Mouse (Mus musculus): ENCODE measurements around the gene Bcl9l. TPM values are rescaled to one million over a fixed set of nuclear protein-coding genes. Genes with fewer than 3 reads are reported as not detected.
"Not testable (repeated sequence)": the region's sequence is repeated elsewhere in the genome, so short reads cannot be mapped to it uniquely, and the experiment has no call there.

The Bcl9l gene
- 11.3 and 12.4 TPM in 2 replicates for polyA plus RNA-seq (2015; fragmentation: Nextera tagmentation; extraction: Ambion mirVana)

DNA sequence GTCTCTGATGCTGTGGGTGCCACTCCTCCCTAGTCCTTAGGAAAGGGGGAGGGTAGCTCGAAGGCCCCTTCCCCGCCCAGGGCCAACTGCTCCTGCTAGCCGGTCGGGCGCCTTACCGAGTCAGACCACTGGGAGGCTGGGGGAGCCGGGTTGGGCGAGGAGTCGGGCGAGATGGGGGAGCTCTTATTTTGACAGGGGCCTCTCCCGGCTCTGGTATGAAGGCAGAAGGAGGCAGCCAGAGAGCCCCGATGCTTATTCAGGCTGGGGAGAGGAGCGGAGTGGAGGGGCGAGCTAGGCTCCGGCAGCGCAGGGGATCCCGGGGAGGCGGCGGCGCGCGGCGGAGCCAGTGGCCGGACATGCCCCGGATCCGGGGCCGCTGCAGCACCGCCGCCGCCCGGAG lies at the start of gene Bcl9l:
Bcl9l (plus strand) TSS at position 274 of the 400 bp plus-strand sequence.
- no peaks in the 10 kb centered on the region for H3K36me3 ChIP-seq (ENCODE audit: insufficient read depth, low read length)
- no peaks in the 10 kb centered on the region for H3K9me3 ChIP-seq (ENCODE audit: low read length)
- H3K27me3 ChIP-seq (ENCODE audit: insufficient read depth, low read length): no peaks in the 10 kb centered on the region
- peak within 1 kb of the TSS; percentile 82 for H3K4me2 ChIP-seq (replicated peaks; ENCODE audit: low read depth, low read length)
- peak within 1 kb of the TSS; percentile 97 for H3K9ac ChIP-seq (replicated peaks; ENCODE audit: low read length)
- peaks cover 61% of the 10 kb centered on the region for H3K4me1 ChIP-seq (ENCODE audit: insufficient read depth, low read length)
- H3K4me3 ChIP-seq (ENCODE audit: low read length): peak within 1 kb of the TSS; percentile 92
- peak within 1 kb of the TSS; percentile 94 for H3K27ac ChIP-seq (ENCODE audit: low read length)
- peak; percentile 52 for ATAC-seq (ENCODE audit: low FRiP score, low TSS enrichment)
- WGBS: 0% methylated on average over 30 of the region's 31 CpGs

DNA sequence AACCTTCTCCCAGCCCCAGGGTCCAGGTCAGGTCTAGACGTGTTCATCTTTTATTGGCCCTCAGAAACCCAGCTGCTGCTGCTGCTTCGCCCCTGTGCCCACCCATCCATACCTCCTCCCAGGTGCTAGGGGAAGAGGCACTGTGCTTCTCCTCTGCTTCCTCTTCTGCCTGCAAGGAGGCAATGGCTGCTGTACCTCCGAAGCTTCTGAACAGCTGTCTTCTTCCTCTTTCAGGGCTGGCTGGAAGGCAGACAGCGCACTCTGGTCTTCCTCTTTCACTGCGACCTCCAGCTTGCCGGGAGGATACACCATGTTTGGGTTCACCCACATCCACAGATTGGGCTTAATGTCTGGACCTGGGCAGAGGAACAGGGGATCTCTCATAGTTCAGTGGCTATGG lies 46.9 kb upstream of the Bcl9l start:
- Histone ChIP-seq H3K27ac (ENCODE audit: low read length) (no peak overlapping the region), H3K9ac (replicated peaks; ENCODE audit: low read length) (peak overlapping the region; percentile 16; the same call in 1 of the 2 replicates), H3K4me3 (ENCODE audit: low read length) (no peak overlapping the region), H3K4me2 (replicated peaks; ENCODE audit: low read depth, low read length) (no peak overlapping the region), H3K4me1 (ENCODE audit: insufficient read depth, low read length) (no peaks in the 10 kb centered on the region), H3K27me3 (ENCODE audit: insufficient read depth, low read length) (no peaks in the 10 kb centered on the region), H3K9me3 (ENCODE audit: low read length) (no peaks in the 10 kb centered on the region), H3K36me3 (ENCODE audit: insufficient read depth, low read length) (no peaks in the 10 kb centered on the region)
- ATAC-seq (ENCODE audit: low FRiP score, low TSS enrichment): no peak
- WGBS: 73% methylated on average over 6 of the region's 6 CpGs

DNA sequence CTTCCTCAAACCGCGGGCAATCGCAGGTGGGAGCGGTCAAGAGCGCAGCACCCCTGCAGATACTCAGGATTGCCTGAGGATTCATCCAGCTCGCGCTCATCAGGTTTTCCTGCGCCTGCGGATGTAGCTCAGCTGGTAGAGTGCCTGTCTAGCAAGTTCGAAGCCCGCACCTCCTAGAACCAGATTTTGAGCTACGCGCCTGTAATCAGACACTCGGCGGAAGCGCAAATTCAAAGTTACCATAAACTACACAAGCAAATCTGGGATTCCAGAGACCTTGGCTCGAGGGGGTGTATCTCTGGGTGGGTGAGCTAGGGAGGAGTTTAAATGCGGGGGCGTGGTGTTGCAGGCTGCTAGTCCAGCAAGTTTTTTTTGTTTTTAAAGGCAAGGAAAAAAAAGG lies 41.7 kb upstream of the Bcl9l start, which contains the start of gene Foxr1:
Foxr1 (minus strand) TSS at position 176 of the 400 bp plus-strand sequence.
- Histone ChIP-seq H3K27me3 (ENCODE audit: insufficient read depth, low read length) (no peaks in the 10 kb centered on the region), H3K36me3 (ENCODE audit: insufficient read depth, low read length) (no peaks in the 10 kb centered on the region), H3K9ac (replicated peaks; ENCODE audit: low read length) (no peak within 1 kb of the TSS), H3K4me1 (ENCODE audit: insufficient read depth, low read length) (no peaks in the 10 kb centered on the region), H3K4me2 (replicated peaks; ENCODE audit: low read depth, low read length) (no peak within 1 kb of the TSS), H3K4me3 (ENCODE audit: low read length) (no peak within 1 kb of the TSS), H3K27ac (ENCODE audit: low read length) (no peak within 1 kb of the TSS), H3K9me3 (ENCODE audit: low read length) (no peaks in the 10 kb centered on the region)
- WGBS: 76% methylated on average over 19 of the region's 19 CpGs
- no peak for ATAC-seq (ENCODE audit: low FRiP score, low TSS enrichment)

DNA sequence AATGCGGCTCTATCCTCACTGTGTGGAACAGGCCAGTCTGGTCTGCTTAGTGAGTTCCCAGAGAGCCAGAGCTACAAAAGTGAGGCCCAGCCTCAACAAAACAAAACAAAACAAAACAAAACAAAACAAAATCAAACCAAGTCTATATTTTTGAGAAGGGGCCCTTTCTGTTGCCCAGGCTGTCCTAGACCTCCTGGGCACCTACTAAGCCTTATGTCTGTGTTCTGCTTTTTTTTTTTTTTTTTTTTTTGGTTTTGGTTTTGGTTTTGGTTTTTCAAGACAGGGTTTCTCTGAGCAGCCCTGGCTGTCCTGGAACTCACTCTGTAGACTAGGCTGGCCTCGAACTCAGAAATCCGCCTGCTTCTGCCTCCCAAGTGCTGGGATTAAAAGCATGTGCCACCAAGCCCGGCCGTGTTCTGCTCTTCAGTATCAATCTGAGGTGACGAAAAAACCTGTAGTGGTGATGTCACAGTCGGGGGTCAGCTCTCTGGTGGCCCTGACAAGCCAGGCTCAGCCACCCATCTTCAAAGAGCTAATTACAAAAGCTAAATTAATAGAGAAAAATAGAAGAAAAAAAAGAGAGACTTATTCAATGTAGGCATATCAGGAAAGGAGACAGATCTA lies 38.1 kb upstream of the Bcl9l start:
- not testable (repeated sequence) for H3K4me1 ChIP-seq (ENCODE audit: insufficient read depth, low read length); H3K9ac ChIP-seq (replicated peaks; ENCODE audit: low read length); ATAC-seq (ENCODE audit: low FRiP score, low TSS enrichment); H3K27ac ChIP-seq (ENCODE audit: low read length); H3K9me3 ChIP-seq (ENCODE audit: low read length); H3K36me3 ChIP-seq (ENCODE audit: insufficient read depth, low read length); H3K27me3 ChIP-seq (ENCODE audit: insufficient read depth, low read length); H3K4me2 ChIP-seq (replicated peaks; ENCODE audit: low read depth, low read length); H3K4me3 ChIP-seq (ENCODE audit: low read length)
- WGBS: 85% methylated on average over 7 of the region's 7 CpGs

DNA sequence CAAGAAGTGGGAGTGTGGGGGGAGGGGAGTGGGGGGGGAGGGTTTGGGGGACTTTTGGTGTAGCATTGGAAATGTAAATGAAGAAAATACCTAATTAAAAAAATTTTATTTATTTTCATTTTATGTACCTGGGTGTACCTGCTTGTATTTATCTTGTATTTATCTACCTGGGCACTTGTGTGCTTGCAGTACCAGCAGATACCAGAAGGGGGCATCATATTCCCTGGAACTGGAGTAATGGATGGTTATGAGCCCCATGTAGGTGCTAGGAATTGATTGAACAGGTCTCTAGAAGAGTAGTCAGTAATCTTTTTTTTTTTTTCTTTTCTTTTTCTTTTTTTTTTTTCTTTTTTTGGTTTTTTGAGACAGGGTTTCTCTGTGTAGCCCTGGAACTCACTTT lies 32.2 kb upstream of the Bcl9l start:
- Histone ChIP-seq H3K4me2 (replicated peaks; ENCODE audit: low read depth, low read length) (no peak overlapping the region), H3K4me1 (ENCODE audit: insufficient read depth, low read length) (no peaks in the 10 kb centered on the region)
- ATAC-seq (ENCODE audit: low FRiP score, low TSS enrichment): no peak

DNA sequence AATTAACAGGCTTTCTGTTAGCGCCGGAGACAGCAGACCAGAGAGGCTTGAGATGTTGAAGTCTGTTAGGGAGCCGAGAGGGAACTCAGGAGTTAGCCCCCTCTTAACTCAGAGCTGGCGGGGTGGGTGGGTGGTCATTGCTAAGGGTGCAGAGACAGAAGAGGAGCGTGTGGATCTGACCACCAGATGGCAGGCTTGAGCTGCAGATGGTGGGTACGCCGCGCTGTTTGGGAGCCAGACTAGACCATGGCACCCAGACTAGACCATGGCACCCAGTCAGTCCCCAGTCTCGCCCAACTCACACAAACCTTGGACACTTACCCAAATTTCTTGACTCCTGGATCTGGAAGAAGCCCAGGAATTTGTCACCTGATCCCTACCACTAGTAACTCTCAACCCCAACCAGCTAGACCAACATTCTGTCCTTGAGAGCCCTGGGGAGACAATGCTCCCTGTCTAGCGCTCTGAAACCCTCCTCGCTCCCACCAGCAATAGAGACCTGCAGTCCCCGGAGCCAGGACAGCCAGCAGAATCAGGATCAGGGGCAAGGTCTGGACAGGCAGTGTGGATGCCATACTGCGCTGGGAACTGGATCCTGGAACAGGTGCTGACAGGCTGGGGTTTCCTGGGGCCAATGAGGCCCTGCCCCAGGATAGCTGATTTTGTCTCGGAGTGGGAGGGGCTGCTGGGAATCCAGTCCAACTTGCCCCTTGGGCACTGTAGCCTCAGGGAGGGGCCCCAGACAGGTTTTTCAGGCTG lies 28.3 kb upstream of the Bcl9l start:
- WGBS: 6% methylated on average over 14 of the region's 14 CpGs
- Histone ChIP-seq H3K27me3 (ENCODE audit: insufficient read depth, low read length) (peaks cover 12% of the 10 kb centered on the region; the same call in 1 of the 2 replicates), H3K9ac (replicated peaks; ENCODE audit: low read length) (0 out of 2 replicates have a peak overlapping the region, but pooled peaks have one; percentile 20), H3K27ac (ENCODE audit: low read length) (no peak overlapping the region), H3K4me3 (ENCODE audit: low read length) (no peak overlapping the region; the same call in 1 of the 2 replicates), H3K36me3 (ENCODE audit: insufficient read depth, low read length) (no peaks in the 10 kb centered on the region), H3K4me1 (ENCODE audit: insufficient read depth, low read length) (0 out of 2 replicates have a peak, but pooled peaks cover 2% of the 10 kb centered on the region), H3K9me3 (ENCODE audit: low read length) (no peaks in the 10 kb centered on the region), H3K4me2 (replicated peaks; ENCODE audit: low read depth, low read length) (peak overlapping the region; percentile 37)
- peak; percentile 91 for ATAC-seq (ENCODE audit: low FRiP score, low TSS enrichment)

More for the DNA sequence above, 32.2 kb upstream of the Bcl9l start:
- H3K4me3 ChIP-seq (ENCODE audit: low read length): no peak overlapping the region
- no peaks in the 10 kb centered on the region for H3K9me3 ChIP-seq (ENCODE audit: low read length)
- no peaks in the 10 kb centered on the region for H3K36me3 ChIP-seq (ENCODE audit: insufficient read depth, low read length)
- H3K27ac ChIP-seq (ENCODE audit: low read length): no peak overlapping the region
- no peak overlapping the region for H3K9ac ChIP-seq (replicated peaks; ENCODE audit: low read length)
- peaks cover 8% of the 10 kb centered on the region; the same call in 1 of the 2 replicates for H3K27me3 ChIP-seq (ENCODE audit: insufficient read depth, low read length)

DNA sequence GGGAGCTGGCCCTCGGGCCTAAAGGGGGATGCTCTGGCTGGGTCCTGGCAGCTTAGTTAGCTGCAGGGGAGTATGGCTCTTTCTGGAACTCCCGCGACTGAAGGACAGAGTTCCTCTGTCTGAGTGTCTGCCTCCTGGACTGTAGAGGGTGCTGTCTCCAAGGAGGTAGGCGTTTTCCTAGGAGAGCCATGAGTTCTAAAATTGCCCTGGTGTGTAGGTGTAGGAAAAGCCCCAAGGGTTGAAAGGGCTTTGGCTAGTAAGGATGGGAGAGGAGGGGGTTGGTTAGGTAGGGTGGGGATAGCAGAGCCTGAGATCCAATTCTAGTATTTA lies 27.8 kb upstream of the Bcl9l start, which contains the start of gene Upk2:
Upk2 (minus strand) TSS at position 86 of the 330 bp plus-strand sequence.
- H3K9me3 ChIP-seq (ENCODE audit: low read length): no peaks in the 10 kb centered on the region
- no peak within 1 kb of the TSS; the same call in 1 of the 2 replicates for H3K4me3 ChIP-seq (ENCODE audit: low read length)
- 32% methylated on average over 4 of the region's 4 CpGs for WGBS
- H3K4me2 ChIP-seq (replicated peaks; ENCODE audit: low read depth, low read length): peak within 1 kb of the TSS; percentile 37
- no peaks in the 10 kb centered on the region for H3K36me3 ChIP-seq (ENCODE audit: insufficient read depth, low read length)
- H3K4me1 ChIP-seq (ENCODE audit: insufficient read depth, low read length): 0 out of 2 replicates have a peak, but pooled peaks cover 2% of the 10 kb centered on the region
- ATAC-seq (ENCODE audit: low FRiP score, low TSS enrichment): peak; percentile 25; the same call in 1 of the 2 replicates
- H3K27me3 ChIP-seq (ENCODE audit: insufficient read depth, low read length): peaks cover 12% of the 10 kb centered on the region; the same call in 1 of the 2 replicates
- H3K9ac ChIP-seq (replicated peaks; ENCODE audit: low read length): 0 out of 2 replicates have a peak within 1 kb of the TSS, but pooled peaks have one; percentile 20
- H3K27ac ChIP-seq (ENCODE audit: low read length): no peak within 1 kb of the TSS

DNA sequence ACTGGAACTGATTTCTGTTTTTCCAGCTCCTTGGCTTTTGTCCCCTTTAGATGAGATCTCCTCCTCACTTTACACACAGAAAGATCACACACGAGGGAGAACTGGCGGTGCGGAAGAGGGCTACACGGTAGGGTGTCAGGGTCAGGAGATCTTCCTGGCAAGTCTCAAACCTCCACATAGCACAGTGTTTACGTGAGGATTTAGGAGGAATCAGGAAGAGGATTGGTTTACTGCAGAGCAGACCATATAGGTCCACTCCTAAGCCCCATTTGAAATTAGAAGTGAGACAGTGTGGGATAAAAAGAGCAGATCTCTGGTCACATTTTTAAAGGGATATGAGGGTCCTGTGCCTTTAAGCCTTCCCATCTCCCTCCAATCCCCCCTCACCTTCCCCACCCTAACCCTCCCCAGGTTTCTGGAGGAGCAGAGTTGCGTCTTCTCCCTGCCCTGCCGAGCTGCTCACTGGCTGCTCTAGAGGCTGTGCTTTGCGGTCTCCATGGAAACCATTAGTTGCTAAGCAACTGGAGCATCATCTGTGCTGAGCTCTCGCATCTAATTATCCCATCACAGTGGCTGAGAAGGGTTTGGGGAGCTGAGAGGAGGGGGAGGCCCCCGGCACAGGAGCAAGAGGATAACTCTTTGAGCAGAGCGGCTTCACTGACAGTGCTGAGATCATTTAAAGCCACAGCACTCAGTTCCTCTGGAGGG lies 25.4 kb upstream of the Bcl9l start:
- Histone ChIP-seq H3K27ac (ENCODE audit: low read length) (no peak overlapping the region), H3K36me3 (ENCODE audit: insufficient read depth, low read length) (no peaks in the 10 kb centered on the region), H3K9me3 (ENCODE audit: low read length) (no peaks in the 10 kb centered on the region), H3K9ac (replicated peaks; ENCODE audit: low read length) (no peak overlapping the region), H3K4me3 (ENCODE audit: low read length) (no peak overlapping the region), H3K4me1 (ENCODE audit: insufficient read depth, low read length) (0 out of 2 replicates have a peak, but pooled peaks cover 2% of the 10 kb centered on the region), H3K4me2 (replicated peaks; ENCODE audit: low read depth, low read length) (no peak overlapping the region), H3K27me3 (ENCODE audit: insufficient read depth, low read length) (peaks cover 12% of the 10 kb centered on the region; the same call in 1 of the 2 replicates)
- WGBS: 7% methylated on average over 11 of the region's 11 CpGs
- ATAC-seq (ENCODE audit: low FRiP score, low TSS enrichment): no peak

DNA sequence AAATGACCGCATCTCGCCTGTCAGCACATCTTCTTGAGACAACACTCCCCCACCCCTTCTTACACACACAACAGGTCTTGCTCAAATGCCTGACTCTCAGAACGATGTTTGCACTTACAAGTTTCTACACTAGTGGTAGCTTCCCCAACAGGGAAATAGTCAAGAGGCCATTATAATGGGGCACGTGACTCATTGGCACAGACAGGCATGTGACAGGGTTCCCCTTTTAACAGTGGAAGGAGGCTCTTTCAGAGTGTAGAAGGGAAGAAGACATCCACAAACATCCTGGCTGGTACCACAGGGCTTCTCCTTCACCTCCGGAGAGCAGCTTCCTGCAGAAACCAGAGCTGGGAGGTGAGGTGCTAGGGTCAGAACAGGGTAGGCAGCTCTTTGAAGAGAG lies 20.7 kb upstream of the Bcl9l start:
- Histone ChIP-seq H3K27me3 (ENCODE audit: insufficient read depth, low read length) (0 out of 2 replicates have a peak, but pooled peaks cover 5% of the 10 kb centered on the region), H3K27ac (ENCODE audit: low read length) (no peak overlapping the region), H3K4me1 (ENCODE audit: insufficient read depth, low read length) (0 out of 2 replicates have a peak, but pooled peaks cover 2% of the 10 kb centered on the region), H3K9ac (replicated peaks; ENCODE audit: low read length) (no peak overlapping the region), H3K9me3 (ENCODE audit: low read length) (no peaks in the 10 kb centered on the region), H3K4me2 (replicated peaks; ENCODE audit: low read depth, low read length) (no peak overlapping the region), H3K4me3 (ENCODE audit: low read length) (no peak overlapping the region), H3K36me3 (ENCODE audit: insufficient read depth, low read length) (no peaks in the 10 kb centered on the region)
- no peak for ATAC-seq (ENCODE audit: low FRiP score, low TSS enrichment)
- whole genome bisulfite sequencing: 79% methylated on average over 5 of the region's 5 CpGs

Measured in kidney, embryonic 16.5 days (tissue).